Mouse (Mus musculus) embryo, embryonic 11 days (tissue): ENCODE data around the gene Cd2ap.
"Not testable (repeated sequence)": the region's sequence is repeated elsewhere in the genome, so short reads cannot be mapped to it uniquely, and the experiment has no call there.

Source experiments
- DNase-seq: peaks from one replicate; pipeline ENCODE4 v3.0.0-alpha.2; 2015

The Cd2ap gene

DNA sequence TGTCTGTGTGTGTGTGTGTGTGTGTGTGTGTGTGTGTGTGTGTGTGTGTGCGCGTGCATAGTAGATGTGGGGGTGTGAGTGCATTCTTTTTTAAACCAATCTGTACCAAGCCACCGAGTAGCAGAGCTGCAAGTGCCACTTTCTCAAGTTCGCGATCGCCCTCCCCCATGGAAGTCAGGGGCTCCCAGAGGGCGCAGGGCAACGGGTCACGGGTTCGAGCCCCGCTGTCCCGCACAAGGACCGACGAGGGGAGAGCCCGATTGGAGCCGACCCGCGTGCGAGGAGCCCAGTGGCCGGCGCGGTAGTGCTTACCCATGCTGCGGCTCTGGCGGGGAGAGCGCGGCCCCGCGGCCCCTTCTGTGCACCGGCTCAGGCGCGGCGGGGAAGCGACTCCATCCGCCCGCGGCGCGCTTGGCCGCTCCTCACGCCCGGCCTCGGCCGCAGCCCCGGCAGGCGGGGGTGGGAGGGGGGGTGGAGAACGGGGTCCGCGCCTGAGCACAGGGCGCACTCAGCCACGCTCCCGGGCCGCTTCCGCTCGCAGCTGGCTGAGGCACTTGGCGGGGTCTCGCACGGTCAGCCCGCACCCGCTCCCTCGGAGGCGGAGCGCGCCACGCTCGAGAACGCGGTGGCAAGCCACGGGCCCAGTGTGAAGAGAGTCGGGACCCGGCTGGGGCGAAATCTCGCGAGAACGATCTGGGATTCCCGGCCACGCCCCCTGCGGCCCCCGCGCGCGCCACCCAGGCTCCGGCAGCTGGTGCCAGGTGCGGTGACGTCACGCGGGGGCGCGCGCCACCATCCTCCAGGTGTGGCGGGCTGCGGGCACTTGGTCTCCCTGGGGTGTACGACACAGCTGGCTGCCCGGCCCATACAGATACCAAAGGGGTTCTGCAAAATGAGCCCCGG is at the start of gene Cd2ap:
Gene Cd2ap (minus strand): TSS at position 665 of the 903 bp plus-strand sequence.
- DNase-seq = peak; percentile 96

DNA sequence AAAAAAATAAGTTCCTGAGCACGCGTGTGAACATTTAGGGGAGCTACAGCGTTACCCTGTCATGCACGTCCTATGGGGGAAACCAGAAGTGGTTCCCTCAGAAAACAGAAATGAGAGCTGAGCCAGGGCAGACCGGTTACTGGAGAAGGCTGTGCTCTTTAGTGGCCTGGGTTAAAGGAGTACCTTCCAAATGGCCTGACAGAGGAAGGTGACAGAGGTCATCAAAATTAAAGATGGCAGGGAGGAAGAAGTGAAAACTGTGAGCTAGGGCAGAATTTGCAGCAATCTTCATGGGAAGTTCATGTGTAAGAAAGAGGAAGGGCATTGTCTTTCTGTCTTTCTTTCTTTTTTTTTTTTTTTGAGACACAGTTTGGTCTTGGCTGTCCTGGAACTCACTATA is 48.3 kb upstream of the Cd2ap start:
- no peak for DNase-seq

DNA sequence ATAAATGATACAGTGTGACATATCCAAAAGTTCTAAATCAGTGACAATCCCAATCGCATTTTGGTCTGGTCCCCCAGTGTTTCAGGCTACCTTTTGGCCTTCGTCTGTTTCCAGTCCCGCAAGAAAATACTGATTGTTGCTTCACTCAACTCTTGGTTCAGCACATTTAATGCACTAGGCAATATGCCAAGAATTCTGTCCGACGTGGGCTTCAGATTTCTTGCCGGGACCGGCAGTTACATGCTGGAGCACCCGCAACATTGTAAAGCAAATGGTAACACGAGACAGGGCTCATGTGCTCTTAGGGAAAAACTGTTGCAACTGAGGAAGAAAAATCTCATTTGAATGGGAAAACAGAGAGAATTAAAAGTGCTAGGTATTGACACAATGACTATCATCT is 42.3 kb upstream of the Cd2ap start:
- no peak for DNase-seq

DNA sequence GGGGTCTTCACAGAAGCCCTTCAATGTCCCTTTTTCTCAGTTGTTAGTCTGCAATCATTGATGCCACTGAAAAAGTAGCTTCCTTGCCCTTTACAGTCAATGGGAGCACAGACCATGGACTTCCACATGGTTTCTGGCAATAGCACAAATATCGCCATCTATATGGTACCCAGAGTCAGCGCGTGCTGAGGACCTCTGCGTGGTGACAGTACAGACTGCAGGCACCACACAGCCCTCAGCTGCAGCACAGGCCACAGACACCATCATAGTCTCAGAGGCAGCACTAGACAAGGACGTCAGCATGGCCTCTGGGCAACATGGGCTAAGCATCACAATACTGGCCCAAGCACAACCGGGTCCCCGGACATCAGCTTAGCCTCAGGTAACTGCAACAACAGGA is 38.3 kb upstream of the Cd2ap start:
- DNase-seq = no peak

DNA sequence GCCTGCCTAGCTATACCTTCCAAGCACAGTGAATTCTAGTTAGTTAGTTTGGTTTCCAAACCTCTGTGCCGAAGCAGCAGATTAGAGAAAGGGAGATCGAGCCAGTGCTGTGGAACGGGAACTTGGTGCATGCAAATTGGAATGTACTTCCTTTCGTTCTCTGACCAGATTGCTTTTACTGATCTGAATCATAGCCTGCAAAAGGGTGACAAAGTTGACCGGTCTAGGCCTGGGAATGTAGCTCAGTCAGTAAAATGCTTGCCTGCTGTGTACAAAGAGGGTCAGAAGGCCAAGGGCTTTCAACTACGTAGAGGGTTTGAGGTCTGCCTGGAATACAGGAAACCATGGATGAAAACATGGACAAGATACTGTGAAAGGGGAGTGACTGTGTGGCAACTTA is 35.7 kb upstream of the Cd2ap start:
- no peak for DNase-seq

DNA sequence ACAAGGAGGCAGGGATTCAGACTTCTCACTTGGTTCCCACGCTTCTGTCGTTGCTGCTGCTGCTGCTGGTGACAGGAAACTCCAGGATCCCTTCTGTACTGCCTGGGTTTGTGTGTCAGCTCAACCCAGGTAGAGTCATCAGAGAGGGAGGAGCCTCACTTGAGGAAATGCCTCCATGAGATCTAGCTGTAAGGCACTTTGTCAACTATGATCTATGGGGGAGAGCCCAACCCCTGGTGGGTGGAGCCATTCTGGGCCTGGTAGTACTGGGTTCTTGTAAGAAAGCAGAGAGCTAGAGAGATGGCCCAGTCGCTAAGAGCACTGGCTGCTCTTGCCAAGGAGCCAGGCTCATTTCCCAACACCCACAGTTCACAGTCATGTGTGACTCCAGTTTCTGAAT is 34.0 kb upstream of the Cd2ap start:
- DNase-seq = no peak

DNA sequence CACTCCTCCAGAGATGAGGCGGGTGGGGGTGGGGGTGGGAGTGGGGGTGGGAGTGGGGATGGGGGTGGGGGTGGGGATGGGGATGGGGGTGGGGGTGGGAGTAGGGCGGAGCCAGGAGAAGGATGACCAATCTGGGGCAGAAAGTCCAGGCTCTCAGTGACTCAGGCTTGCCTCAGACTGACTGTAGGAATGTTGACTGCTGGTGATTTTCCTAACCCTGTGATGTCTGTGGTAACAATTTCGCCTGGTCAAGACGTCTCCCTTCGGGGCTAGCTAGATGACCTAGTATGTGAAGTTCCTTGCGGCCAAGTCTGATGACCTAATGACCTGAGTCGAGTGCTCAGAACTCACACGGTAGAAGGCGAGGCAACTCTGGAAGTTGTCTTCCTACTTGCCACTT is 32.9 kb upstream of the Cd2ap start:
- no peak for DNase-seq

DNA sequence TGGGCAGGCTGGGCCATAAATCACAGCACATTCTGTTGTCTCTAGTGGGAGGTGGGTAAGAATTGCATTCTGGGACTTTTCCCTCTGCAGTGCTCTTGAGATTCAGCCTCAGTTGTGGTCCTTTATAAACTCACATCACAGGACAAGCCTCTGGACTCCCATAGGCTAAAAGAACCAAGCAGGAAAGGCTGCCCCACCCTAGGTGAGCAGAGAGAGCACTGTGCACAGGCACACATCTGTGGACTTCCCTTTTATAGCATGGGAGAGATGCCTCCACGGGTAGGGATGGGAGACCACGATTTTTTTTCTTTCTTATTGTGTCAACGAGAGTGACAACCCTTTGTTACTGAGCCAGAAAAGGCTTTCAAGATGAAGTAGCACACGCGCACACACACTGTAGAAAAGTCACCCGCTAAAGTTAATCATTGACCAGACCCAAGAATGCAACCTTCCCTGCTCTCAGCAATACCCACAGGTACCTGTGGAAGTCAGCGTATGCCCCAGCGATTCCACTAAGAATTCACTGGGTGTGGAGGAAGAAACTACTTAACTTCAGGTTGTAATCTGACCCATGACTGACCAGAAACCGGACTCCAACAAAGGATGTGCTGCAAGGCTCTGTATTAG is 32.4 kb upstream of the Cd2ap start:
- no peak for DNase-seq

DNA sequence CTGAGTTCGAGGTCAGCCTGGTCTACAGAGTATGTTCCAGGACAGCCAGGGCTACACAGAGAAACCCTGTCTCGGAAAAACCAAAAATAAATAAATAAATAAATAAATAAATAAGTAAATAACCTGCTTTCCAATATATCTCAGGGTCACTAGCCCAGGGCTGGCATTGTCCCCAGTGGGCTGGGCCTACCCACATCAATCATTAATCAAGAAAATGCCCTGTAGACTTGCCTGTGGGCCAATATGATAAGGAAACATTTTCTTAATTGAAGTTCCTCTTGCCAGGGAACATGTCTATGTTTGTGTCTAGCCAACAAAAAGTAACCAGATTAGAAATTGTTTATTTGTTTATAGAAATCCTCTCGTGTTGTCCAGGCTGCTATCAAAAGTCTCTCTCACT is 31.7 kb upstream of the Cd2ap start:
- no peak for DNase-seq

DNA sequence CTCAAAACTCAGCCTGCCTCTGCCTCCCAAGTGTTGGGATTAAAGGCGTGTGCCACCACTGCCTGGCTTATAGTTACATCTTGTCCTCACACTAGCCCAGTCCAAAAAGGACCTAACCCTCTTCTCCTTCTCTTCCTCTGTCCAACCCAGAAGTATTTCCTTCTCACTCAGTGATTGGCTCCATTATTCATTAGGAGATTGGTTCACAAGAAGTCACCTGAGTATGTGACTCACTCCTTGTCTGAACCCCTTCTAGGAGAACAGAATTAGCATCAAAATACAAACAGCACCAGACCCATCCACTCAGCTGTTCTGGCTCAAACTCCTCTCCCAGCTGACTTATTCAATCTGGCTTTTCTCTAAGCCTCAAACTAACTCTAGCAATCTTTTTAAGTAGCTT is 30.0 kb upstream of the Cd2ap start:
- not testable (repeated sequence) for DNase-seq

DNA sequence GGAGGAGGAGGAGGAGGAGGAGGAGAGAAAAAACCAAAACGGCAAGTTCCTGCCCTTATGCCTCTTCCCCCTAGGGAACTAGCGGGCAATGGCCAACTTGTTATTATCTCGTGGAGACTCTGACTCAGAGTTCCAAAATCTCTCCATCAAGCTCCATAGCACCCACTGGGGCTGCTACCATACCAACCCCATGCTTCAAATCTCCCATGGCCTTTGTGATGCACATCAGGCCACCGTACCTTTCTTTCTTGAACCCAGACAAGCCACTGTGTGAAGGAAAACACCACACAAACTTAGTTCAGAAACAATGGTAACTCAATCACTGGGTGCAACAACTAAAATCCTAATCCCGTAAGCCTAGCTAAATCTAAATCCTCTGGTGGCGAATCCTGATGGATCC is 29.5 kb upstream of the Cd2ap start:
- no peak for DNase-seq

DNA sequence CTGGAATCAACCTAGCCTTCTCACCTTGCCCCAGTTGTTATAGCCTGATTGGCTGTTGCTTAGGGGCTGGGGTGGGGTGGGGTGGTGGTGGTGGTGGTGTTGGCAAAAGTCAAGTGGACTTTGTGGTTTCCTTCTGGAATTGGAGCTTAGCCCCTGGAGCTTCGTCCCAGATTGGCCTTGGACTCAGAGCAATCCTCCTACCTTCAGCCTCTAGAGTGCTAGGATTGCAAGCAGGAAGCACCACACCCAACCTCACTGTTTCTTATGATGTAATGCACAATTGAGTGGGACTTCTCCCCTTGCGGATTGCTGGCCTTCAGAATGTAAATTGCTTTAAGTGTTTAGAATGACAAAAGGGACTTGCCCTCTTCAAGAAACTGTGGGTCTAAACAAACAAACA is 24.3 kb upstream of the Cd2ap start:
- no peak for DNase-seq

DNA sequence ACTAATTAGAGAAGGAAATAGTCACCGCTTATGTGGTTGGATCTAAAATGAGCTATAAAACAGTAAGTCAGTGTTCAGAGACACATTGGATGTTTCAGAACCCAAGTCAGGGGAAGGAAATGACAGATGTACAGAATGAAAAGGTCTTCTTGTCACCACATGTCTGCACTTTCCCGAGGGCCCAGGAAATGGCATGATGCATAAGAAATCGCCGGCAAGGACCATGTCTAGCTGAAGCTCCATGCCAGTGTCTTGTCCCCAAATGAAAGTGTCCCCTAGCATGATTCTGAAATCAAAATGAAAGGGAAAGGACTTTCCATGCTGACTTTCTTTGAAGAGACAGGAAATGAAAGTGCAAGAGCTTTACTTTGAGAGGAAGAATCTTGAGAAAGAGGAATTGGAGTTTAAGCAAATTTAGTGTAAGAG is 10.8 kb upstream of the Cd2ap start:
- DNase-seq = no peak

DNA sequence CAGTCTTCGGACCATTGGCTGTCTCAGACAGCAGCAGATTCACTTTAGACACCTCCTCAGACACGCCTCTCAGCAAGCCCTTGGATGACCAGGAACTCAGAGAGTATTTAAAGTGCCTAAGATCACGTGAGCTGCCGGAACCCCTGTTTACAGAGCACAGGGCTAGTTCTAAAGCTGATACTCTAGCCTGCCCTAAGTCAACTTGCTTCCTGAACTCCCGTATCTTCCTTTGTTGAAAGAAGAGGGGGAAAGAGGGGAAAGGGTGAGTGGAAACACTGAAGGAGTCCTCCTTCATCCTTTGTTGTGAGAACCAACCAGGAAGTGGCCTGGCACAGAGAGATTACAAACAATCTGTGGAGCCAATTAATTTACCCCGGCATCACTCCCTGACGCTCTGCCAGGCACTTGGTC is 8.6 kb upstream of the Cd2ap start:
- no peak for DNase-seq

DNA sequence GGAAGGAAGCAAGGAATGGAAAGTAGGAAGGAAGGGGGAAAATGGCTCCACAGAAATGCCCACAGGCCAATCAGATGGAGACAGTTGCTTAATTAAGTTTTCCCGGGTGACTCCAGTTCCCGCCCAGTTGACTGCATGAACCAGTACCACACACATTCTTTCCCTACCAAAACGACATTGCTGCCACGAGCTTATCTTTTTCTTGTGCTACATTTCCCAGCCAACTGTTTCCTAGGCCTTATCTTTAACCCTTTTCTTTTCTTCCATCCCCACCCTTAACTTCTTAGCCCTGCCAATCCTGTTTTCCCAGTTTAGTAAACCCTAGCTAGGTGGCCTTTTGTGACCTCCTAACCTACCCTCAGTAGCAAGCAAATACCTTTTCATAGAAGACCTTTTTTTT is 7.9 kb upstream of the Cd2ap start:
- DNase-seq = no peak

DNA sequence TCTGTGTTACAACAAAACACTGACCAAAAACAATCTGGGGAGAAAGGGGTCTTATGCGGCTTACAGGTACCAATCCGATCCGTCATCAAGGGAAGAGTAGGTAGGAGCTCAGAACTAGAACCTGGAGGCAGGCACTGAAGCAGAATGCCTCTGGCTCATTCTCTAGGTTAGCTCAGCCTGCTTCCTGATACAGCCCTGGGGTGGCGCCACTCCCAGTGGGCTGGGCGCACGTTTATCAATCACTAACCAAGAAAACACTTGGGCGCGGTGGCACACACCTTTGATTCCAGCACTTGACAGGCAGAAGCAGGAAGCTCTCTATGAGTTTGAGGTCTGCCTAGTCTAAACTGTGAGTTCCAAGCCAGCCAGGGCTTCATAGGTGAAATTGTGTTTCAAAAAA is 7.3 kb upstream of the Cd2ap start:
- DNase-seq = no peak

DNA sequence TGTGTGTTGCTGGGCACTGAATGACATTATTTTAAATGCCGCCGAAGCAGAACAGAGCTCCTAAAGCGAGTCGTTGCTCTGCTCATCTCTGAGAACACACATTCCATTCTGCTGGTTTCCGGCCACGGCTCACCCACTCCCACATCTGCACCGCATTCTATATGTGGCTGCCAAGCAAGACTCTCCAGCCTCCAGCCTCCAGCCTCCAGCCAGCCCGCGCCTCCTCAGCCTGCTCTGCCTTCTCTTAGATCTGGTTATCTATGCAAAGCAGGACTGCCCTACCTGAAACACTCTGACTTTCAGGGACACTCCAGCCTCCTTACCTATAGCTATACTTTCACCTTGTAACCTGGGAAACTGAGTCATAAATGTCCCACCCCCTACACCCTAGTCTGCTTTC is 6.8 kb upstream of the Cd2ap start:
- peak; percentile 4 for DNase-seq

DNA sequence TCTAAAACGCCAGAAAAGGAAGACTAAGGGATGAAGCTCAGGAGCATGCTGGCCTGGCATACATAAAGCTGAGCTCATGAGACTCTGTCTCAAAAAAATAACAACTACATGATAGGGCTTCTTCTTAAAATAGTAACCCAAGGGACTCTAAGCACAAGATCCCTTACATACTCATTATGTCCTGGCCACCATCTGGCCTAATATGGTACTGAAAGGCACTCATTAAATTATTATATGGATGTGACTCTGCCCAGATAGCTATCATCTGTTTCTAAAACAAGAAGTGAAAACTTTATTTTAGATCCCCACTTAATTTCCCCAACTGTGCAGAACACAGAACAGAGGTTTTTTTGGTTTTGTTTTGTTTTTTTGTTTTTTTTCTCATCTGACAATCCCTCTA is 6.4 kb upstream of the Cd2ap start:
- DNase-seq = no peak

DNA sequence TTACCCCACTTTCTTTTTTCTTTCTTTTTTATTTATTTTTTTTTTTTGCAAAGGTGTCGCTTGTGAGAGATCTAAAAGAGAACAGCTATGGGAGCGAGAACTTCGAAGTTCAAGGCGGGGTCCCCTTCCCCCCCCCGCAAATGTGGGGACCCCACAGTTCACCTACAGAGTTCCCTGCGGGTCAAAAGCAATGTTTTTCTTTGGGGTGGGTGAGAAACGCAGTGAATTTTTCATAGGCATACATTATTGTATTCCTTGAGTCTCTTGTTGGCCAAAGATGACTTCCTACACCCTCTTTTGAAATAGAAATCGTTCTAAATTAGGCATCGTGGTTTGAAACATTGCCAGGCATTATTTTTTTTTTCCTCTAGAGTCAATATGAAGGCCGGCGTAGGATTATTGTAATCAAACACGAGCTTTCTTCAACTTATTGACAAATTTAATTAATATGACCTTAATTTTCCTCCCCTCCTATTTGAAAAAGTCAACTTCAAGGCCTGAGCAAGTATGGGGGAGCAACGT is 500 bp upstream of the Cd2ap start:
- DNase-seq = no peak

DNA sequence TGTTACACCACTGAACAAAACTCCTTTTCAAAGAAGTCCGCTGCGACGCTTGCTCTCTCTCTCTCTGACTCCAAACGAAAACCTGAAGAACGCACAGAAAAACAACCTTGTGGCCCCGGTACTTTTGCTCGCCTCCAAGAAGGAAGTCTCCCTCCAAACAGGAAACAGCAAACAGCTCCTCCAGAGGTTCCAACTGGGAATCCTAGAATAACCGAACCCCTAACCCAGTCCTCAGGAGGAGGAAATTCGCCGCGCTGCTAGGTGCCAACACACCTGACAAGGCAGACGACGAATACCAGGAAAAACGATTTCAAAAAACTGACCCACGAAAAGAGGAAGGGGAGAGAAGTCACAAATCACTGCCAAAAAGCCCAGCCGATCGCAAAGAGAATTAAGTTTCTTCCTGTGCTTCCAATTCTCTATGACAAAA is 879 bp downstream of the Cd2ap start:
- peak; percentile 72 for DNase-seq

DNA sequence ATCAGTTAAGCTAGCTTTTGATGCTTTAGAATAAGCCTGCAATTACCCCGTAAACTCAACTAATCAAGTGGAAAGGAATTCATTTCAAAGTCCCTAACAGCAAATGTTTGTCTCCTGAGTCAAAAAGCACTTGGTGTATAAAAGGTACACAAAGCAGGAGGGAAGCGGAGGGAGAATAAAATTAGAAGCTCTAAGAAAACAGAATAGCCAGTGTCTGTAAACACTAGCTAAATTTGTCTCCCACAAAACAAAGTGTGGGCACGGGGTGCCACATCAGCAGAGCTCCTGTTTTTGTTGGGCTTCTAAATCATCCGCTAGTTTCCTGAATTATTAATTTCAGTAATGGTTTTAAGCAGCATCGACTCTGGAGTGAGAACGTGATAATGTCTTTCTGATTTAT is 1.4 kb downstream of the Cd2ap start:
- peak; percentile 4 for DNase-seq

DNA sequence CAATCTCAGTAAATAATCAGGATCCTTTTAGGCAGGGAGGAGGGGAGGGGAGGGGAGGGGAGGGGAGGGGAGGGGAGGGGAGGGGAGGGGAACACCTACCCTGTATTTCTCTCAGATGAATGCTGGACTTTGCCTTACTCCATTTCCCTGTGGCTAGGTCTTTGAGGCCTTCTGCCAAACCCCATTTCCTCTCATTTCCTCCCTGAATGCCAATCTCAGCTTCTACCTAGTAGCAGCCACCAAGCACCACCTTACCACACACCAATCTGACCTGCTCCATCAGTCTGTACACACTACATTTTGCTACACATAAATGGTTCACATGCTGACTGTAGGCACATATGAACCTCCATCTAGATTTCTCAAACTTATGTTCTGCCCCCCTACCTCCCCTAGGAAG is 6.0 kb downstream of the Cd2ap start:
- no peak for DNase-seq

DNA sequence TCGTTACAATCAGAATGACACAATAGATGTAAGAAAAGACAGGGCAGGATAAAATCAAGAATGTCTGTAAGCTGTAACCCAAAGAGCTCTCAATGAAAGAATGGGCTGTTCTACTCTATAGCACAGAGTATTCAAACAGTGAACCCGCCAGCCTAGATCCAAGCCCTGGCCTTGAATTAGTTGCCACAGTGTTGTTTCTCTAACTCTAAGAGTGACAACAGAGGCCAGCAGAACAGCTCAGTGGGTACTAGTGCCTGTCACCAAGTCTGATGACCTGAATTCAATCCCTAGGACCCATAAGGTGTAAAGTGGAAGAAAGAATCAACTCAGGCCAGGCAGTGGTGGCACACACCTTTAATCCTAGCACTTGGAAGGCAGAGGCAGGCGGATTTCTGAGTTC is 13.3 kb downstream of the Cd2ap start:
- DNase-seq = no peak

DNA sequence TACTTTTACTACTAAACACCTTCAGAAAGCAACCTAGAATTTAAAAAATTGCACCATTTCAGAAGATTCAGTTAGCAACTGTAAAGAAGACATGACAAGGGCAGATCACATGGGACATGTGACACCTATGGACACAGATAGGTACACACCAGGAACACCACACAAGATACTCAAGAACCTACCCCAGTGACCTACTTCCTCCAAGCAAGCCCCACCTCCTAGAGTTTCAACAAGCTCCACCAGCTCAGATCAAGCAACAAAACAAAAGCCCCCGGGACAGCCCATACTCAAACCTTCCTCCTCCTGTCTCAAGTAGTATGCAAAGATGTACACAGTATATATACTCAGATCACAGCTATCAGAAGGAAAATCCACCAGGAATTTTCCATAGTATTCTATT is 16.1 kb downstream of the Cd2ap start:
- DNase-seq = no peak
